Mouse (Mus musculus): Measurements from ENCODE around the gene Zkscan16.

- TF ChIP-seq CTCF (conservative IDR thresholded peaks at IDR 0.05 in 1 of 2, IDR thresholded peaks at IDR 0.05 in 1 of 2; ENCODE audit: low read depth in 2 of 2, low read length in 2 of 2) (no peak), UBTF (IDR thresholded peaks at IDR 0.05; ENCODE audit: low read depth, low read length) (0 out of 2 replicates have a peak, but pooled peaks have one; percentile 27), POLR2A (IDR thresholded peaks at IDR 0.05; ENCODE audit: low read depth, low read length) (no peak)
These were observed 32.2 kb upstream of the Zkscan16 start for GRCm38 (mm10) chr4:58911069-58911830.
